In genomic region chr1:169917998-169918397, GRCm38 (mm10) we compare ENCODE assay signal across 8 mouse cellular contexts. TPM values are rescaled to one million over a fixed set of nuclear protein-coding genes. Genes with fewer than 3 reads are reported as not detected.
A peak's percentile ranks its signal among the peaks of the same experiment; 100 is the strongest.
DNase-seq lines count a peak whose midpoint lies in the region; ATAC-seq and TF ChIP-seq lines count a peak whose summit lies in the region.

No protein-coding gene starts in this region.

- no peak overlapping the region for H3ac ChIP-seq in C2C12 (ENCODE audit: control insufficient read depth, insufficient read length, low read depth)

- no peaks in the 10 kb centered on the region for H3K79me3 ChIP-seq in C2C12 (ENCODE audit: low read depth)

- H3K27me3 ChIP-seq in C2C12 (ENCODE audit: control insufficient read depth, insufficient read depth, insufficient read length) (no peaks in the 10 kb centered on the region), Patski (no peaks in the 10 kb centered on the region)
- no peaks in the 10 kb centered on the region for H3K27me3 ChIP-seq in embryonic facial prominence, embryonic 11.5 days (ENCODE audit: control insufficient read depth, insufficient read depth, low read length)
- 0 out of 2 replicates have a peak, but pooled peaks cover 5% of the 10 kb centered on the region for H3K27me3 ChIP-seq in heart, postnatal 0 days (ENCODE audit: control insufficient read depth, insufficient read depth, low read length)
- peaks cover 4% of the 10 kb centered on the region; the same call in 1 of the 2 replicates for H3K27me3 ChIP-seq in liver, embryonic 13.5 days
- no peaks in the 10 kb centered on the region for H3K27me3 ChIP-seq in neural tube, embryonic 11.5 days (ENCODE audit: control insufficient read depth, insufficient read depth, low read length)

- POLR2A ChIA-PET in Patski (lab: Charles Lee): interaction anchor here (0.7 kb wide), 1 partner anchor 402 kb away, joined by 4 read pairs; no protein-coding TSS in a partner anchor

- H3K9me3 ChIP-seq in embryonic facial prominence, embryonic 11.5 days (replicated peaks; ENCODE audit: control insufficient read depth, low read length): no peaks in the 10 kb centered on the region
- H3K9me3 ChIP-seq in heart, postnatal 0 days (replicated peaks; ENCODE audit: control insufficient read depth, low read length): no peaks in the 10 kb centered on the region
- no peaks in the 10 kb centered on the region for H3K9me3 ChIP-seq in liver, embryonic 13.5 days (replicated peaks)
- no peaks in the 10 kb centered on the region for H3K9me3 ChIP-seq in neural tube, embryonic 11.5 days (ENCODE audit: control insufficient read depth, low read length)

- ATAC-seq in Patski: peak; percentile 83
- ATAC-seq in embryonic facial prominence, embryonic 11.5 days (replicated peaks; ENCODE audit: insufficient number of reproducible peaks, low FRiP score, low TSS enrichment, low read depth): no peak
- peak; percentile 41; the same call in 1 of the 2 replicates for ATAC-seq in heart, postnatal 0 days (ENCODE audit: insufficient read depth, low read depth)
- 0 out of 2 replicates have a peak, but pooled peaks have one; percentile 34 for ATAC-seq in liver, embryonic 13.5 days (ENCODE audit: low read depth)
- ATAC-seq in neural tube, embryonic 11.5 days (ENCODE audit: insufficient read depth, low FRiP score, low TSS enrichment): peak; percentile 45; the same call in 1 of the 2 replicates

- no peak overlapping the region for H3K9ac ChIP-seq in embryonic facial prominence, embryonic 11.5 days (replicated peaks; ENCODE audit: low read length)
- H3K9ac ChIP-seq in heart, postnatal 0 days (replicated peaks; ENCODE audit: low read depth, low read length): no peak overlapping the region
- H3K9ac ChIP-seq in liver, embryonic 13.5 days: no peak overlapping the region
- no peak overlapping the region for H3K9ac ChIP-seq in neural tube, embryonic 11.5 days (ENCODE audit: low read length)

- DNase-seq in Patski (ENCODE audit: low read depth, low spot score): peak; percentile 28
- DNase-seq in embryonic facial prominence, embryonic 11.5 days (ENCODE audit: low spot score): peak; percentile 75
- DNase-seq in heart, postnatal 0 days (ENCODE audit: low spot score): peak; percentile 43
- peak; percentile 56 to 63 for DNase-seq in kidney, postnatal 4 days
- peak; percentile 10 for DNase-seq in liver, embryonic 13.5 days
- DNase-seq in neural tube, embryonic 11.5 days (ENCODE audit: low spot score): peak; percentile 73
- DNase-seq in spleen, postnatal 14 days (ENCODE audit: low spot score in 2 of 2): no peak

- WGBS in embryonic facial prominence, embryonic 11.5 days: 24% methylated on average over 4 of the region's 4 CpGs
- WGBS in heart, postnatal 0 days: 35% methylated on average over 4 of the region's 4 CpGs
- 26% methylated on average over 4 of the region's 4 CpGs for WGBS in liver, embryonic 13.5 days (ENCODE audit: insufficient replicate concordance)
- 31% methylated on average over 4 of the region's 4 CpGs for WGBS in neural tube, embryonic 11.5 days

- CTCF ChIA-PET in Patski (lab: Charles Lee): interaction anchor here (0.7 to 8.9 kb wide), 22 partner anchors 9 to 419 kb away, joined by 3 to 201 read pairs (median 3); partner anchors contain the start of genes Ccdc190 and Nuf2

- TF ChIP-seq CTCF in C2C12 (IDR thresholded peaks at IDR 0.05; ENCODE audit: control insufficient read depth, insufficient read depth, insufficient read length): peak; percentile 90
- peak; percentile 89 for TF ChIP-seq CTCF in Patski (IDR thresholded peaks at IDR 0.05)
- TF ChIP-seq CTCF in heart, postnatal 0 days (IDR thresholded peaks at IDR 0.05; ENCODE audit: low read depth): peak; percentile 80

- H3K79me2 ChIP-seq in C2C12 (ENCODE audit: control insufficient read depth, insufficient read depth): no peaks in the 10 kb centered on the region

- no peaks in the 10 kb centered on the region for H3K36me3 ChIP-seq in C2C12 (ENCODE audit: control insufficient read depth, insufficient read depth)
- H3K36me3 ChIP-seq in embryonic facial prominence, embryonic 11.5 days (replicated peaks; ENCODE audit: control insufficient read depth, insufficient read depth, low read depth, low read length): no peaks in the 10 kb centered on the region
- H3K36me3 ChIP-seq in heart, postnatal 0 days (replicated peaks; ENCODE audit: control insufficient read depth, insufficient read depth, low read length): no peaks in the 10 kb centered on the region
- no peaks in the 10 kb centered on the region for H3K36me3 ChIP-seq in liver, embryonic 13.5 days
- no peaks in the 10 kb centered on the region for H3K36me3 ChIP-seq in neural tube, embryonic 11.5 days (ENCODE audit: control insufficient read depth, insufficient read depth, low read length)

- TF ChIP-seq EP300 in heart, postnatal 0 days (IDR thresholded peaks at IDR 0.05; ENCODE audit: low read depth): no peak

- no peaks in the 10 kb centered on the region; the same call in 1 of the 2 replicates for H3K4me1 ChIP-seq in embryonic facial prominence, embryonic 11.5 days (ENCODE audit: control insufficient read depth, insufficient read depth, low read length)
- no peaks in the 10 kb centered on the region for H3K4me1 ChIP-seq in heart, postnatal 0 days (ENCODE audit: control insufficient read depth, insufficient read depth)
- no peaks in the 10 kb centered on the region for H3K4me1 ChIP-seq in liver, embryonic 13.5 days (replicated peaks)
- H3K4me1 ChIP-seq in neural tube, embryonic 11.5 days (ENCODE audit: control insufficient read depth, insufficient read depth, low read length): no peaks in the 10 kb centered on the region

- no peak overlapping the region for H3K4me3 ChIP-seq in C2C12 (ENCODE audit: insufficient read depth, poor library complexity, severe bottlenecking)
- no peak overlapping the region for H3K4me3 ChIP-seq in embryonic facial prominence, embryonic 11.5 days (ENCODE audit: low read depth, low read length)
- no peak overlapping the region for H3K4me3 ChIP-seq in heart, postnatal 0 days (ENCODE audit: low read depth, low read length)
- no peak overlapping the region for H3K4me3 ChIP-seq in liver, embryonic 13.5 days (replicated peaks)
- H3K4me3 ChIP-seq in neural tube, embryonic 11.5 days (ENCODE audit: low read depth, low read length): no peak overlapping the region

- in situ Hi-C loops in Patski (cut with MboI; ENCODE audit: low pct_unique_long_range_greater_than_20kb): no loop called here

- H3K27ac ChIP-seq in embryonic facial prominence, embryonic 11.5 days (replicated peaks; ENCODE audit: low read depth, low read length): no peak overlapping the region
- H3K27ac ChIP-seq in heart, postnatal 0 days (ENCODE audit: low read depth): no peak overlapping the region
- H3K27ac ChIP-seq in liver, embryonic 13.5 days: no peak overlapping the region
- H3K27ac ChIP-seq in neural tube, embryonic 11.5 days (ENCODE audit: low read depth, low read length): no peak overlapping the region

- H3K4me2 ChIP-seq in embryonic facial prominence, embryonic 11.5 days (ENCODE audit: low read depth, low read length): no peak overlapping the region
- no peak overlapping the region for H3K4me2 ChIP-seq in heart, postnatal 0 days (ENCODE audit: low read depth, low read length)
- no peak overlapping the region for H3K4me2 ChIP-seq in liver, embryonic 13.5 days
- no peak overlapping the region for H3K4me2 ChIP-seq in neural tube, embryonic 11.5 days (ENCODE audit: low read depth)

TF ChIP-seq in C2C12, 6 proteins besides CTCF, POLR2A, EP300 and RAD21:
- TF ChIP-seq CEBPB (IDR thresholded peaks at IDR 0.05; ENCODE audit: low read depth) (no peak), FOSL1 (IDR thresholded peaks at IDR 0.05; ENCODE audit: insufficient read depth, low read length, poor library complexity, severe bottlenecking) (no peak), MAX (IDR thresholded peaks at IDR 0.05) (no peak), USF1 (IDR thresholded peaks at IDR 0.05; ENCODE audit: low read depth) (no peak), MYOG (IDR thresholded peaks at IDR 0.05; ENCODE audit: control insufficient read depth, extremely low read depth, insufficient read length) (no peak), MYOD1 (IDR thresholded peaks at IDR 0.05; ENCODE audit: control insufficient read depth, insufficient read length, low read depth) (no peak)

RNA-seq across cellular contexts. Expression of gene Ccdc190, which starts 10.4 kb away (rescaled TPM):
- polyA plus RNA-seq in C2C12 (2012; fragmentation: generic; extraction: Trizol) (not detected), Patski (2021) (0.82 TPM)
- polyA plus RNA-seq in embryonic facial prominence, embryonic 11.5 days (2014; fragmentation: Nextera tagmentation; extraction: Ambion mirVana): 0.20 and 0.21 TPM in 2 replicates
- not detected in 2 replicates for total RNA-seq in heart, postnatal 0 days (2014; rRNA removed; ENCODE audit: low replicate concordance)
- polyA plus RNA-seq in heart, postnatal 0 days (2015; fragmentation: Nextera tagmentation; extraction: Ambion mirVana): not detected in 2 replicates
- not detected in 2 replicates for polyA plus RNA-seq in liver, embryonic 13.5 days (2015; fragmentation: Nextera tagmentation; extraction: Ambion mirVana)
- polyA plus RNA-seq in neural tube, embryonic 11.5 days (2014; fragmentation: Nextera tagmentation; extraction: Ambion mirVana): 0.42 and 0.52 TPM in 2 replicates

RNA-seq across cellular contexts. Expression of gene Hsd17b7, which starts 51.0 kb away (rescaled TPM):
- polyA plus RNA-seq in C2C12 (2012; fragmentation: generic; extraction: Trizol) (9.6 TPM), Patski (2021) (11.3 TPM)
- 15.7 and 16.1 TPM in 2 replicates for polyA plus RNA-seq in embryonic facial prominence, embryonic 11.5 days (2014; fragmentation: Nextera tagmentation; extraction: Ambion mirVana)
- total RNA-seq in heart, postnatal 0 days (2014; rRNA removed; ENCODE audit: low replicate concordance): 45.6 and 62.4 TPM in 2 replicates
- 36.9 and 39.4 TPM in 2 replicates for polyA plus RNA-seq in heart, postnatal 0 days (2015; fragmentation: Nextera tagmentation; extraction: Ambion mirVana)
- polyA plus RNA-seq in liver, embryonic 13.5 days (2015; fragmentation: Nextera tagmentation; extraction: Ambion mirVana): 12.4 and 14.1 TPM in 2 replicates
- 22.7 and 24.9 TPM in 2 replicates for polyA plus RNA-seq in neural tube, embryonic 11.5 days (2014; fragmentation: Nextera tagmentation; extraction: Ambion mirVana)

Comparison
In these comparisons a context has a peak if more than half of its experiments do, and no peak if none do; other contexts are left out.
1. DNase-seq: peak in Patski (single experiment), embryonic facial prominence, embryonic 11.5 days (single experiment), heart, postnatal 0 days (single experiment), kidney, postnatal 4 days (2 of 2), liver, embryonic 13.5 days (single experiment) and neural tube, embryonic 11.5 days (single experiment); none in spleen, postnatal 14 days (0 of 2).
2. Peak in every context shown above with its lines, with median percentiles within 50 percentile points of each other: CTCF ChIP-seq.